Mouse (Mus musculus) spleen, adult 10 weeks (tissue): ENCODE data around the gene Doxl2. TPM values are rescaled to one million over a fixed set of nuclear protein-coding genes. Genes with fewer than 3 reads are reported as not detected.

Experiments used
- polyA plus RNA-seq: library from polyadenylated mRNA; stranded (reverse); fragments of 350-450 nt; fragmentation: Illumina TruSeq; extraction: RNeasy Lipid Tissue Mini Kit (QIAGEN cat#74804); gene quantifications from one replicate; pipeline ENCODE4 v1.2.3, GENCODE M21; 2015; ENCODE audit warnings: low replicate concordance; ENCODE audit not compliant: insufficient read depth

Gene Doxl2
- polyA plus RNA-seq = not detected

DNA sequence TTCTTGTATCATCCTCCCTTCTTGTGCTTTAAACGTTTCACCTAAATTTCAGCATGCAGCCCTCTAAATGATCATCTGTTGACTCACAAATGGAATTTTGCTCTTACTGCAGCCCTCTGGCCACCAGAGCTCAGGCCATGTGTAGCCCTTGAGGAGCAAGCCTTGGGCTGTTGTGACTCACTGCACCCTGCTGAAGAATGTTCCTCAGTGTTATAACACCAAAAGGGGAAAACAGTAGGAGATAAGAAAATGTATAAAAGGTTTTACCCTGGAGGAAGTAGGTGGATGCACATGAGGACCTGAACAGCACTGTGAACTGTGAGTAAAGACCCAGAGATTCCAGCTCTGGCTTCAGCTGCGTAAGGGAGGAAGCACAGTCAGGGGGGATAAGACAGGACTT lies at the start of gene Doxl2:
Doxl2 (plus strand) TSS at position 301 of the 400 bp plus-strand sequence.

GRCm38 (mm10) chr6:48929595-48929994 lies 45.2 kb upstream of the Doxl2 start, which contains the start of gene 1600015I10Rik:
Gene 1600015I10Rik, plus strand, starts transcription at chr6:48929895.

DNA sequence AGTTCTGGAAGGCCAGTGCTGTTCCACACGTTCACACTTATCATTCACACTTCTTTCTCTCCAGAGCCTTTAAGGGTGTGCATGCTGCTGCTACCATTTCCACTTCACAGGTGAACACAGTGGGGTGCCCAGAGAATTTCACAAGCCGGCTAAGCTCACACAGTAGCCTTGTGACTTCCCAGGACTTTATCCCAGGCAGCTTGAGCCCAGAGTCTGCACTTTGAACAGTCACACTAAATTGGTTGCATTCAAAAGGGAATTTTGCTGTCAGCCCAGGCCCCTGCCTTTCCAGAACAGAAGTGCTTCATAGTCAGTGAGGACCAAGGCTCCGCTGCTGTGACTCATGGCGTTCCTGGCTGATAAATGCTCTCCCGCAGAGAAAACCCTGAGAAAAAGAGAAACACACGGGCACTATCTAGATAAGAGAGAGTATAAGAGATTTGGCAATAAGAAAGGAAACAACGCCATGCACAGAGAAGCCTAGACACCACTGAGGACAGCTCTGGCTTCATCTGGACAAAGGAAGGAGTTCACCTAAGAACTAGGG lies 11.8 kb downstream of the Doxl2 start, which contains the start of gene Svs1:
Svs1 (plus strand) TSS at position 418 of the 547 bp plus-strand sequence.

Other genes starting within 250 kb of the Doxl2 start
- gene Gimap1, start 235.9 kb upstream of the Doxl2 start, polyA plus RNA-seq = 200 TPM
- 81.6 TPM for gene Gimap5, start 228.8 kb upstream of the Doxl2 start, polyA plus RNA-seq
- gene Gimap3, start 204.1 kb upstream of the Doxl2 start, polyA plus RNA-seq = 371 TPM
- gene Tmem176a, start 134.0 kb upstream of the Doxl2 start, polyA plus RNA-seq = 159 TPM
- 279 TPM for gene Tmem176b, start 133.5 kb upstream of the Doxl2 start, polyA plus RNA-seq
- gene Aoc1, start 102.1 kb upstream of the Doxl2 start, polyA plus RNA-seq = 0.97 TPM
- gene 1600015I10Rik, start 45.1 kb upstream of the Doxl2 start, polyA plus RNA-seq = not detected
- gene Svs1, start 11.9 kb downstream of the Doxl2 start, polyA plus RNA-seq = not detected
- gene Gpnmb, start 61.6 kb downstream of the Doxl2 start, polyA plus RNA-seq = 1.3 TPM
- gene Malsu1, start 98.8 kb downstream of the Doxl2 start, polyA plus RNA-seq = 25.9 TPM
- gene Igf2bp3, start 240.0 kb downstream of the Doxl2 start, polyA plus RNA-seq = 0.97 TPM